Comparison of ENCODE assay signal across 9 mouse cellular contexts in genomic region chr1:164454747-164455400, GRCm38 (mm10). TPM values are rescaled to one million over a fixed set of nuclear protein-coding genes. Genes with fewer than 3 reads are reported as not detected.
DNase-seq lines count a peak whose midpoint lies in the region; ATAC-seq and TF ChIP-seq lines count a peak whose summit lies in the region.
"Had no signal": no experiment of that assay in that cellular context is flagged by ENCODE, and none has a peak within 500 bp of the region (broad histone marks: within the 10 kb centered on the region; RNA-seq: fewer than 3 reads in every experiment).

No protein-coding gene starts in this region.

- no peak for ATAC-seq in embryonic facial prominence, embryonic 15.5 days (ENCODE audit: insufficient number of reproducible peaks, low FRiP score, low TSS enrichment, low read depth)
- ATAC-seq in hindbrain, embryonic 11.5 days (ENCODE audit: low FRiP score) = no peak

- DNase-seq in spleen, adult 2 months (ENCODE audit: low read depth in 1 of 2, low spot score in 2 of 2) = no peak
- no peak for DNase-seq in spleen, postnatal 10 days (ENCODE audit: low spot score in 2 of 2)
- peak; percentile 66 for DNase-seq in hindbrain, embryonic 11.5 days (ENCODE audit: low spot score)
- peak; percentile 67 to 70 for DNase-seq in layer of hippocampus, postnatal 10 days (ENCODE audit: low spot score in 2 of 2)
- DNase-seq in lung, postnatal 10 days = peak; percentile 46
- peak; percentile 55 for DNase-seq in right cerebral cortex, postnatal 4 days
- no peak for DNase-seq in gastrocnemius, postnatal 10 days

- H3K4me1 ChIP-seq in spleen, adult 2 months (ENCODE audit: control insufficient read depth, insufficient read depth, insufficient read length) = peaks cover 17% of the 10 kb centered on the region; the same call in 1 of the 2 replicates
- H3K4me1 ChIP-seq in embryonic facial prominence, embryonic 15.5 days = peaks cover 28% of the 10 kb centered on the region
- H3K4me1 ChIP-seq in hindbrain, embryonic 11.5 days (replicated peaks; ENCODE audit: control insufficient read depth, insufficient read depth, low read length) = no peaks in the 10 kb centered on the region; the same call in 1 of the 2 replicates

- peak overlapping the region; percentile 32 for H3K4me2 ChIP-seq in embryonic facial prominence, embryonic 15.5 days (replicated peaks)
- peak overlapping the region; percentile 45 for H3K4me2 ChIP-seq in hindbrain, embryonic 11.5 days (replicated peaks; ENCODE audit: low read depth, low read length)

- 84% methylated on average over 14 of the region's 14 CpGs for WGBS in spleen, adult 2 months
- WGBS in embryonic facial prominence, embryonic 15.5 days = 32% methylated on average over 14 of the region's 14 CpGs
- WGBS in hindbrain, embryonic 11.5 days = 37% methylated on average over 14 of the region's 14 CpGs

- no peaks in the 10 kb centered on the region for H3K9me3 ChIP-seq in embryonic facial prominence, embryonic 15.5 days (replicated peaks)
- no peaks in the 10 kb centered on the region for H3K9me3 ChIP-seq in hindbrain, embryonic 11.5 days (ENCODE audit: control insufficient read depth, low read length)

- no peak for TF ChIP-seq CTCF in spleen, adult 2 months (IDR thresholded peaks at IDR 0.05; ENCODE audit: extremely low read depth, insufficient read depth, insufficient read length, insufficient replicate concordance)

- H3K27me3 ChIP-seq in spleen, adult 2 months (ENCODE audit: control insufficient read depth, insufficient read depth, low read length) = no peaks in the 10 kb centered on the region
- H3K27me3 ChIP-seq in embryonic facial prominence, embryonic 15.5 days = peaks cover 45% of the 10 kb centered on the region
- peaks cover 7% of the 10 kb centered on the region; the same call in 1 of the 2 replicates for H3K27me3 ChIP-seq in hindbrain, embryonic 11.5 days (ENCODE audit: control insufficient read depth, insufficient read depth, low read length)

- H3K4me3 ChIP-seq in spleen, adult 2 months (ENCODE audit: extremely low read depth, insufficient read depth, insufficient read length) = no peak overlapping the region
- H3K4me3 ChIP-seq in embryonic facial prominence, embryonic 15.5 days (replicated peaks) = peak overlapping the region; percentile 21
- peak overlapping the region; percentile 23 for H3K4me3 ChIP-seq in hindbrain, embryonic 11.5 days (ENCODE audit: low read depth, low read length)

- H3K9ac ChIP-seq in embryonic facial prominence, embryonic 15.5 days = no peak overlapping the region
- H3K9ac ChIP-seq in hindbrain, embryonic 11.5 days (ENCODE audit: low read depth, low read length) = 0 out of 2 replicates have a peak overlapping the region, but pooled peaks have one; percentile 23

- TF ChIP-seq POLR2A in spleen, adult 2 months (IDR thresholded peaks at IDR 0.05; ENCODE audit: low read depth, low read length) = no peak

- H3K27ac ChIP-seq in spleen, adult 2 months (ENCODE audit: insufficient read depth, low read length) = 0 out of 2 replicates have a peak overlapping the region, but pooled peaks have one; percentile 16
- H3K27ac ChIP-seq in embryonic facial prominence, embryonic 15.5 days (replicated peaks) = no peak overlapping the region
- H3K27ac ChIP-seq in hindbrain, embryonic 11.5 days (ENCODE audit: low read depth, low read length) = no peak overlapping the region

- no peaks in the 10 kb centered on the region for H3K36me3 ChIP-seq in spleen, adult 2 months (ENCODE audit: control insufficient read depth, insufficient read depth, low read length)
- H3K36me3 ChIP-seq in embryonic facial prominence, embryonic 15.5 days = no peaks in the 10 kb centered on the region
- H3K36me3 ChIP-seq in hindbrain, embryonic 11.5 days (ENCODE audit: control insufficient read depth, insufficient read depth, low read length) = no peaks in the 10 kb centered on the region
- H3K36me3 ChIP-seq: G1E had no signal

RNA-seq across cellular contexts. Expression of gene Atp1b1, which starts 3.3 kb away (rescaled TPM):
- 11.2 and 12.1 TPM in 2 replicates for polyA plus RNA-seq in spleen, adult 2 months (2012; rRNA removed)
- 46.1 and 49.7 TPM in 2 replicates for polyA plus RNA-seq in embryonic facial prominence, embryonic 15.5 days (2015; fragmentation: Nextera tagmentation; extraction: Ambion mirVana)
- polyA plus RNA-seq in hindbrain, embryonic 11.5 days (2014; fragmentation: Nextera tagmentation; extraction: Ambion mirVana) = 28.7 and 37.3 TPM in 2 replicates
- total RNA-seq in layer of hippocampus, postnatal 10 days (2021) = 1,000 to 10,000 TPM; 1,433 to 1,539 TPM
- 100 to 1,000 TPM; 118 to 124 TPM for total RNA-seq in gastrocnemius, postnatal 10 days (2021)
- polyA plus RNA-seq: G1E had no signal

Comparison
In these comparisons a context has a peak if more than half of its experiments do, and no peak if none do; other contexts are left out.
1. DNase-seq: peak in hindbrain, embryonic 11.5 days (single experiment), layer of hippocampus, postnatal 10 days (2 of 2), lung, postnatal 10 days (single experiment) and right cerebral cortex, postnatal 4 days (single experiment); none in spleen, adult 2 months (0 of 2), spleen, postnatal 10 days (0 of 2) and gastrocnemius, postnatal 10 days (single experiment).